Mouse (Mus musculus) megakaryocyte, embryonic 14.5 days (primary cell): Measurements from ENCODE around the gene H2afx.

Source experiments
- FLI1 ChIP-seq: IDR thresholded peaks from 2 replicates; pipeline ENCODE4 v1.6.1; 2012; ENCODE audit warnings: low read length, inconsistent platforms, mixed read lengths
- GATA1 ChIP-seq: IDR thresholded peaks from 3 replicates; pipeline ENCODE4 v1.6.1; 2012; ENCODE audit warnings: mixed read lengths, low read length, inconsistent platforms, borderline replicate concordance

GRCm38 (mm10) chr9:44313476-44314256, 20.8 kb upstream of the H2afx start:
- TF ChIP-seq GATA1 (no peak), FLI1 (no peak)
